Mouse (Mus musculus) liver, embryonic 14.5 days (tissue): ENCODE results near the gene Mrpl22. TPM values are rescaled to one million over a fixed set of nuclear protein-coding genes. Genes with fewer than 3 reads are reported as not detected.

ENCODE experiments used
- ATAC-seq: fragments of 200-750 bp; cut with Nextera tagmentation; 2 replicates; pipeline ENCODE4 v1.8.0; 2017; ENCODE audit warnings: moderate number of reproducible peaks, mild to moderate bottlenecking, moderate library complexity; ENCODE audit not compliant: insufficient read depth
- DNase-seq, 3 experiments: peaks; one replicate each; pipeline ENCODE4 v3.0.0-alpha.2; 2012 to 2013; ENCODE audit warnings: low read depth in 3 of 3, low spot score in 3 of 3
- H3K27ac ChIP-seq: fragments of 300-500 bp; sonication (generic); 2 replicates; pipeline ENCODE4 v1.5.1; 2014; ENCODE audit warnings: moderate library complexity, mild to moderate bottlenecking, control low read depth, inconsistent platforms
- H3K27me3 ChIP-seq: fragments of 300-500 bp; sonication (generic); 2 replicates; pipeline ENCODE4 v1.6.1; 2014; ENCODE audit warnings: mild to moderate bottlenecking, low read length, moderate library complexity; ENCODE audit not compliant: control insufficient read depth, insufficient read depth
- H3K36me3 ChIP-seq: fragments of 300-500 bp; sonication (generic); replicated peaks from 2 replicates; pipeline ENCODE4 v1.6.1; 2014; ENCODE audit warnings: low read depth; ENCODE audit not compliant: control insufficient read depth, insufficient read depth
- H3K4me1 ChIP-seq, 2 experiments: fragments of 200-500 bp in 1 of 2; fragments of 300-500 bp in 1 of 2; sonication (generic) in 1 of 2; replicated peaks; 2 replicates each; pipeline ENCODE4 v1.6.1; 2012 to 2014; ENCODE audit warnings: antibody characterized with exemption in 1 of 2, inconsistent platforms in 1 of 2, low read length in 1 of 2; ENCODE audit not compliant: control insufficient read depth in 2 of 2, insufficient read depth in 2 of 2
- H3K4me2 ChIP-seq: fragments of 300-500 bp; sonication (generic); 2 replicates; pipeline ENCODE4 v1.6.1; 2014; ENCODE audit warnings: low read depth, mild to moderate bottlenecking, control low read depth, moderate library complexity
- H3K4me3 ChIP-seq, 2 experiments: fragments of 200-500 bp in 1 of 2; fragments of 300-500 bp in 1 of 2; sonication (generic) in 1 of 2; 2 replicates each; pipeline ENCODE4 v1.5.1; 2012 to 2014; ENCODE audit warnings: low read depth in 2 of 2, low read length in 2 of 2, mild to moderate bottlenecking in 2 of 2, control low read depth in 1 of 2, inconsistent platforms in 1 of 2, moderate library complexity in 1 of 2; ENCODE audit not compliant: insufficient read depth in 1 of 2
- H3K9ac ChIP-seq: fragments of 300-500 bp; sonication (generic); replicated peaks from 2 replicates; pipeline ENCODE4 v1.6.1; 2014; ENCODE audit warnings: mild to moderate bottlenecking, control low read depth, moderate library complexity
- H3K9me3 ChIP-seq: fragments of 300-500 bp; sonication (generic); 2 replicates; pipeline ENCODE4 v1.6.1; 2016; ENCODE audit warnings: low read length, mixed read lengths; ENCODE audit not compliant: control insufficient read depth
- CTCF ChIP-seq: IDR thresholded peaks from 2 replicates; pipeline ENCODE4 v1.5.1; 2016; ENCODE audit warnings: antibody characterized with exemption, low read depth, control low read depth
- EP300 ChIP-seq: IDR thresholded peaks from 2 replicates; pipeline ENCODE4 v1.6.1; 2016; ENCODE audit warnings: antibody characterized with exemption, low read depth
- WGBS: fragments of 180-500 bp; shearing (Covaris S2); extraction: QIAGEN DNeasy Blood & Tissue Kit; methylation state at CpG from one replicate; pipeline ENCODE4 v1.1.7; 2014; ENCODE audit not compliant: insufficient replicate concordance; 5-methylcytosine and 5-hydroxymethylcytosine counted together
- polyA plus RNA-seq, 2 experiments: library from polyadenylated mRNA; depleted of rRNA in 1 of 2; stranded (reverse) in 1 of 2; unstranded in 1 of 2; fragments of >200 nt; fragmentation: Nextera tagmentation in 1 of 2; extraction: Ambion mirVana in 1 of 2; gene quantifications; 2 replicates each; pipeline versions ENCODE4 v1.2.1 to v1.2.3; 2012 to 2014

The Mrpl22 gene
- polyA plus RNA-seq, 2 experiments: 66.0 to 102 TPM

- Histone ChIP-seq H3K4me2 (no peak overlapping the region), H3K36me3 (peaks cover 55% of the 10 kb centered on the region), H3K27me3 (no peaks in the 10 kb centered on the region), H3K27ac (no peak overlapping the region), H3K4me1 (no peaks in the 10 kb centered on the region), H3K9ac (no peak overlapping the region), H3K9me3 (no peaks in the 10 kb centered on the region), H3K4me3 (no peak overlapping the region)
- ATAC-seq: no peak
- TF ChIP-seq EP300 (no peak), CTCF (no peak)
- 74% methylated on average over 11 of the region's 11 CpGs for WGBS
- no peak for DNase-seq
These were observed 32.6 kb upstream of the Mrpl22 start for GRCm38 (mm10) chr11:58138821-58139220.

DNA sequence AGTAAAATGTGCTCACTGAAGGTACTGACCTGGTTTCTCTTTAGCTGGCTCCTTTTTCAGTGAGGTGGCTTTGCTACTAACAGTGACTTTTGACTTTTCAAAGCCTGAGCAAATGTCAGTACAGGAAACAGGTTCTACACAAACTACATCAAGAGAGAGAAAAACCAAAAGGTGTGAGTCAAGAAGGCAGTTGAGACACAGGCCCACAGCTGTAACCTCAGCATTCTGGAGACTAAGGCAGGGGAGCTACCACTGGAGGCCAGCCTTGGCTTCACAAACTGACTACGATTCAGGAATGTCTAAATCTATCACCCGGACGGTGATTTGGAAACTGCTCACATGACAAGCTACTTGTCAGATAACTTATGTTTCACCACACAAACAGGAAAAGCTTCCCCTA, 32.0 kb upstream of the Mrpl22 start:
- Histone ChIP-seq H3K9ac (no peak overlapping the region), H3K27me3 (no peaks in the 10 kb centered on the region), H3K4me1 (no peaks in the 10 kb centered on the region), H3K36me3 (peaks cover 54% of the 10 kb centered on the region), H3K4me3 (no peak overlapping the region), H3K4me2 (no peak overlapping the region), H3K27ac (no peak overlapping the region), H3K9me3 (no peaks in the 10 kb centered on the region)
- ATAC-seq: no peak
- DNase-seq: no peak
- 74% methylated on average over 3 of the region's 3 CpGs for WGBS
- TF ChIP-seq EP300: no peak

DNA sequence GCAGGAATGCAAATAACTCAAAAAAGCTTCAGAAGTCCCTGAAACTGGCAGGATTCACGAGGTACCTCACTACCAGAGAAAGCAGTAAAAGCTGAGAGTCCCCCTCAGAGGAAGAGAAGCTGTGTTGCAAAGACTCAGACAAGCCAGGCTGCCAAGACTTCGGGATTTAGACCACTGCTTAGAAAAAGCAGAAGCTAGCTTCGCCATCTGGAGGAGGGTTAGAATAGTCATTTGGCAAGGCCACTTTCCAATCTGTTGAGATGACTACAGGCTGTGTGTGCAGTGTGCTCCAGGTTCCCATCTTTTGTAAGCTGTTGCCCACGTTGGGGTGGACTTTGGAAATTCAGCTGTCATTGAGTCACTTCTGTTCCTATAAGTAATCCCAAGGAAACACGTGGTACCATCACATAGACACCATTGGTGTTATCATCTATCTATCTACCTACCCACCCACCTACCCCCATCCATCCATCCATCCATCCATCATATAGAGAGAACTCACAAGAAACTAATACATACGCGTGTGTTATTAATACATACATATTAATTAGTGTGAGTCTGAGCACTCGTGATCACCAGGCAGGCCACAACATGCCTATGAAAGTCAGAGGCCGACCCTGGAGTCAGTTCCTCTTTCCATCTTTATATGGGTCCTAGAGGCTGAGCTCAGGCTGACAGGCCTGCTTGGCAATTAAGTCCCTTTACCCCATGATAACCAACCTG, 27.6 kb upstream of the Mrpl22 start:
- Histone ChIP-seq H3K9me3 (no peaks in the 10 kb centered on the region), H3K4me1 (no peaks in the 10 kb centered on the region), H3K9ac (no peak overlapping the region), H3K4me2 (no peak overlapping the region), H3K36me3 (peaks cover 45% of the 10 kb centered on the region), H3K4me3 (no peak overlapping the region), H3K27me3 (no peaks in the 10 kb centered on the region), H3K27ac (no peak overlapping the region)
- DNase-seq: no peak
- no peak for TF ChIP-seq CTCF
- no peak for TF ChIP-seq EP300
- no peak for ATAC-seq
- WGBS: 71% methylated on average over 9 of the region's 9 CpGs

- H3K27me3 ChIP-seq: no peaks in the 10 kb centered on the region
- 83% methylated on average over 5 of the region's 5 CpGs for WGBS
- TF ChIP-seq CTCF (no peak), EP300 (no peak)
- ATAC-seq: no peak
- no peak overlapping the region for H3K4me2 ChIP-seq
- no peak overlapping the region for H3K9ac ChIP-seq
- H3K27ac ChIP-seq: no peak overlapping the region
- H3K4me3 ChIP-seq: no peak overlapping the region
- H3K9me3 ChIP-seq: no peaks in the 10 kb centered on the region
- DNase-seq: no peak
- H3K4me1 ChIP-seq: no peaks in the 10 kb centered on the region
- peaks cover 38% of the 10 kb centered on the region for H3K36me3 ChIP-seq
These were observed 25.2 kb upstream of the Mrpl22 start for GRCm38 (mm10) chr11:58146241-58146640.

DNA sequence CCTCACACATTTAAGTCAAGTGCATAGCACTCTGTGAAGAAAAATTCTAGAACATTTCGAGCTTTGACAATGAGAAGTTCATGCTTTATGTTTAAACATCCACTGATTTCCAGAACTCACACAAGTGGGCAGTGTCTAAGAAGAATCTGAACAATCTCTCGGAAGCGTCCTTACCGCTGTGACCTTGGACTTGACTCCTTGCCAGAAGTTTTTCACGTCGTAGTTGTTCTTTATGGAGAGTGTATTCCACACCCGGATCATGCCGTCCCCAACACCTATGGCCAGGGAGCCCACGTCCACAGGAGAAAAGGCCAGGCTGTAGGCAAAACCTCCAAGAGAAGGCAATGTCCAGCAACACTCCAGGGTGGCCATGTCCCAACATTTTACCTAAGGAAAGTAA, 16.0 kb upstream of the Mrpl22 start:
- Histone ChIP-seq H3K36me3 (peaks cover 38% of the 10 kb centered on the region), H3K4me1 (0 out of 4 replicates have a peak, but pooled peaks cover 0 to 2% of the 10 kb centered on the region in 2 experiments), H3K9ac (no peak overlapping the region)

More for the DNA sequence above, 16.0 kb upstream of the Mrpl22 start:
- Histone ChIP-seq H3K4me2 (no peak overlapping the region), H3K27ac (no peak overlapping the region), H3K27me3 (no peaks in the 10 kb centered on the region), H3K9me3 (no peaks in the 10 kb centered on the region), H3K4me3 (no peak overlapping the region)
- DNase-seq (no peak), ATAC-seq (no peak)
- WGBS: 82% methylated on average over 9 of the region's 9 CpGs
- TF ChIP-seq CTCF: no peak
- TF ChIP-seq EP300: no peak
